Mouse (Mus musculus) heart, embryonic 12.5 days (tissue): ENCODE data around the gene Ssbp1. TPM values are rescaled to one million over a fixed set of nuclear protein-coding genes. Genes with fewer than 3 reads are reported as not detected.

ENCODE experiments used
- ATAC-seq: fragments of 200-750 bp; cut with Nextera tagmentation; 2 replicates; pipeline ENCODE4 v1.8.0; 2017; ENCODE audit warnings: moderate TSS enrichment, moderate library complexity; ENCODE audit not compliant: insufficient number of reproducible peaks, low FRiP score
- H3K27ac ChIP-seq: fragments of 300-500 bp; sonication (generic); 2 replicates; pipeline ENCODE4 v1.5.1; 2016; ENCODE audit warnings: mild to moderate bottlenecking, moderate library complexity; ENCODE audit not compliant: poor library complexity, severe bottlenecking
- H3K27me3 ChIP-seq: fragments of 300-500 bp; sonication (generic); replicated peaks from 2 replicates; pipeline ENCODE4 v1.6.1; 2016; ENCODE audit warnings: mild to moderate bottlenecking, moderate library complexity
- H3K36me3 ChIP-seq: fragments of 300-500 bp; sonication (generic); 2 replicates; pipeline ENCODE4 v1.6.1; 2016; ENCODE audit warnings: mild to moderate bottlenecking, moderate library complexity
- H3K4me1 ChIP-seq: fragments of 300-500 bp; sonication (generic); replicated peaks from 2 replicates; pipeline ENCODE4 v1.6.1; 2016; ENCODE audit warnings: mild to moderate bottlenecking
- H3K4me2 ChIP-seq: fragments of 300-500 bp; sonication (generic); 2 replicates; pipeline ENCODE4 v1.6.1; 2016; ENCODE audit warnings: mild to moderate bottlenecking, moderate library complexity
- H3K4me3 ChIP-seq: fragments of 300-500 bp; sonication (generic); 2 replicates; pipeline ENCODE4 v1.5.1; 2016; ENCODE audit warnings: mild to moderate bottlenecking
- H3K9ac ChIP-seq: fragments of 300-500 bp; sonication (generic); 2 replicates; pipeline ENCODE4 v1.6.1; 2016; ENCODE audit warnings: mild to moderate bottlenecking, moderate library complexity
- H3K9me3 ChIP-seq: fragments of 300-500 bp; sonication (generic); replicated peaks from 2 replicates; pipeline ENCODE4 v1.6.1; 2016; ENCODE audit warnings: mild to moderate bottlenecking, moderate library complexity
- WGBS: fragments of 180-500 bp; shearing (Covaris S2); methylation state at CpG from one replicate; pipeline ENCODE4 v1.1.7; 2016; 5-methylcytosine and 5-hydroxymethylcytosine counted together
- polyA plus RNA-seq: library from polyadenylated mRNA; unstranded; fragments of >200 nt; fragmentation: Nextera tagmentation; extraction: Ambion mirVana; gene quantifications from 2 replicates; pipeline ENCODE4 v1.2.1, GENCODE M21; 2016

The Ssbp1 gene
- polyA plus RNA-seq: 106 and 110 TPM in 2 replicates

DNA sequence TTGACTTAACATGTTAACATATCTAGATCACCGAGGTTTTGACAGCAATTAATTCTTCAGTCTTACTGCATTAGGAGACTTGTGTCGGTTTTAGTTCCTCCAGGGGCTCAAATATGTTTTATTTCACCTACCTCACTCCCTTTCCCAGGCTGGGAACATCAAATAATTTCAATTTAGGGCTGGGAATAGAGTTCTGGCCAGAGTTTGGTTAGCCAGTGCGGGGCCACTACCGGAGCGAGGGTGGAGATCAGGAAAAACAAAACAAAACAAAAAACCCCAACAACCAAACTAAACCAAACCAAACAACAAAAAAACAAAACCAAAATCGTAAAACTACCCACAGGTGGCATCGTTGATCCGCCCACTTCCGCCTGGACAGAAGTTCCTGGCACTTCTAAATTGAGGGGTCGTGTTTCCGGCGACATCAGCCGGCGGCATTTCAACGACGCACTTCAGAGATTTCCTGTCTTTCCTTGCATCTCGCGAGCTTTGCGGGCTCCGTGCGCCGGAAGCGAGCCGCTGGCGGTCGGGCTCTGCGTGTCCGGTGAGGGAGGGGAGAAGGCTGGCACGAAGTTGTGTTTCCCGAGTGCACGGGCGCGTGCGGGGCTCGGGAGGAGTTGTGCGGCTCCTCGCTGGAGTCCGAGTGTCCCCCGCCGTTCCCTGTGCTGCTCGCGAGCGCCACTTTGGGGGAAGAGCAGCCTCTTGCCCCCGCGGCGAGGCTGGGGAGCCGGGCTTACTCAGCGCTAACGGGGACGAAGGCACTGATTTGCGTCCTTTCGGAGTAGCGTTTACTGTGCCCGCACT lies at the start of gene Ssbp1:
Gene Ssbp1 (plus strand): TSS at position 437 of the 804 bp plus-strand sequence.
- Histone ChIP-seq H3K4me1 (peaks cover 4% of the 10 kb centered on the region), H3K27ac (peak within 1 kb of the TSS; percentile 93), H3K4me2 (peak within 1 kb of the TSS; percentile 80), H3K4me3 (peak within 1 kb of the TSS; percentile 70), H3K9me3 (no peaks in the 10 kb centered on the region), H3K9ac (peak within 1 kb of the TSS; percentile 84), H3K36me3 (peaks cover 26% of the 10 kb centered on the region), H3K27me3 (no peaks in the 10 kb centered on the region)
- under 1% methylated on average over 54 of the region's 54 CpGs for WGBS
- peak; percentile 94 for ATAC-seq

DNA sequence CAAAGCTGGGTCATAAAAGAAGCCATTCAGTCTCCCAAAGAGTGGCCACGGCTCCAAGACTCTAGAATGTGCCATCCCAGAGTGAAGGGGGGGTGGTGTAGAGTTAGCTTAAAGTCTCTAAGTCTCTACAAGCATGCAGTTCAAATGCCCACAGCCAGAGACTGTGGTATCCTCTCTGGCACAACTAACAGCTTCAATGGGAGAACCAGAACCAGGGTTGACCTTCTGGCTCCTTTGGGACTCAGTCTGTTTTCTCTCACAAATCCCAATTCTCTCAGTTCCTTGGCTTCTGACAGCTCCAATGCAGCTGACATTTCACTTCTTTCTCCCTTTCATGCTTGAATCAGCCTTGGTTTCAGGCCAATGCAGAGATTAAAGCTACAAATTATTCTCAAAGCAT lies 48.1 kb upstream of the Ssbp1 start:
- 81% methylated on average over 1 of the region's 1 CpGs for WGBS
- Histone ChIP-seq H3K9me3 (no peaks in the 10 kb centered on the region), H3K4me3 (no peak overlapping the region), H3K4me2 (no peak overlapping the region), H3K36me3 (no peaks in the 10 kb centered on the region), H3K9ac (no peak overlapping the region), H3K4me1 (no peaks in the 10 kb centered on the region), H3K27ac (no peak overlapping the region), H3K27me3 (no peaks in the 10 kb centered on the region)
- ATAC-seq: no peak

DNA sequence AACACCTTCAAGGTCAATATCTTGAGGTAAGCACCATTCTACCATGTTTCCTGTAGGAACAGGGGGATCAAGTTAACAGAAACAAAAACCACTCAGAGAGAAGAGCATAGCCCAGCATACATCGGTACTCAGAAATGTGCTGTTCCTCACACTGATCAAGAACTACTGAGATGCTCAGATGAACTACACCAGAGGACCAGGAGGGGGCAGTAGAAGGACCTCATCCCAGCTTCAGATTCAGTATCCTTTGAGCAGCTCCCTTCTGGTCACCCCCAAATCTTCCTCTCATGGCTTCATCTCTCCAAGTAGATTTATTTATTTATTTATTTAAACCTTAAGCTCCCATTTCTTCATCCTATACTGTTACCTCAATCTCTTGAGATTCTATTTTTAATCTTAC lies 47.4 kb upstream of the Ssbp1 start:
- ATAC-seq: no peak
- H3K4me2 ChIP-seq: no peak overlapping the region
- H3K4me3 ChIP-seq: no peak overlapping the region
- WGBS: 63% methylated on average over 1 of the region's 1 CpGs
- H3K27me3 ChIP-seq: no peaks in the 10 kb centered on the region
- H3K36me3 ChIP-seq: no peaks in the 10 kb centered on the region
- H3K9me3 ChIP-seq: no peaks in the 10 kb centered on the region
- no peaks in the 10 kb centered on the region for H3K4me1 ChIP-seq
- no peak overlapping the region for H3K27ac ChIP-seq
- H3K9ac ChIP-seq: no peak overlapping the region

DNA sequence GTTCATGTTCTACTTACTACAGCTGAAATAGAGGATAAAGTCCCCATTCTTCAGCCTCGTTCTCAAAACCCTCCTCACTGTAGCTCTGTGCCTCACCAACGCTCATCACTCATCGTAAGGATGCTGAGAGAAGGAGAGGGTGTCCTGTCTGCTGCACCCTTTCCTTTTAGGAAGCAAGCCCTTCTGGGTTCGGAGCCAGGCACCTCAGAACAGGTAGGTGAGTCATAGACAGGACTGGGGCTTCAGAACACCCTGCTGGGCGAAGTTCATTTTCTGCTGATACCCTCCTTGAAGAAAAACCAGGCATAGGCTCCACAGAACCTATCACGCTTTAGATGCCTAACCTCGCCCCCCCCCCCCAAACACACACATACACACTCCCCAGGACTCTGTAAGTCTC lies 43.7 kb upstream of the Ssbp1 start:
- Histone ChIP-seq H3K9me3 (no peaks in the 10 kb centered on the region), H3K4me1 (no peaks in the 10 kb centered on the region), H3K4me3 (no peak overlapping the region), H3K27ac (no peak overlapping the region), H3K4me2 (no peak overlapping the region), H3K36me3 (no peaks in the 10 kb centered on the region), H3K27me3 (no peaks in the 10 kb centered on the region), H3K9ac (no peak overlapping the region)
- 80% methylated on average over 7 of the region's 7 CpGs for whole genome bisulfite sequencing
- no peak for ATAC-seq

DNA sequence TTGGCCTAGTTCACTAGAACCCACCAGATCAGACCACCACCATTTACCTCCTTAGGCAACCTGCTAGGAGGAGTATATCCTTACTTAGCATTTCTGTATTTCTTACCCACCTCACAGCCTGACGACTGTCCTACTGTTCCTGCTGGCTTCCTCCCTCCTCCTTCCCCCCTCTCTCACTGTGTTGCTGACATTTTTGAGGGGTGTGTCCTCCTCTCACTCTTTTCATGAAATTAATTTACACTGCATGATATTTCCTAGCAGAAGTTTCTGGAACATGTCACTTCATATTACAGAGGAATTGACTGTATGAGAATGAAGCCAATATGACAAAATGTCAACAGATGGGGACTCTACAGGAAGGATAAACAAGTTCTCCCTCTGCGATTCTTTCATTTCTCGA lies 42.5 kb upstream of the Ssbp1 start:
- 59% methylated on average over 3 of the region's 3 CpGs for WGBS

DNA sequence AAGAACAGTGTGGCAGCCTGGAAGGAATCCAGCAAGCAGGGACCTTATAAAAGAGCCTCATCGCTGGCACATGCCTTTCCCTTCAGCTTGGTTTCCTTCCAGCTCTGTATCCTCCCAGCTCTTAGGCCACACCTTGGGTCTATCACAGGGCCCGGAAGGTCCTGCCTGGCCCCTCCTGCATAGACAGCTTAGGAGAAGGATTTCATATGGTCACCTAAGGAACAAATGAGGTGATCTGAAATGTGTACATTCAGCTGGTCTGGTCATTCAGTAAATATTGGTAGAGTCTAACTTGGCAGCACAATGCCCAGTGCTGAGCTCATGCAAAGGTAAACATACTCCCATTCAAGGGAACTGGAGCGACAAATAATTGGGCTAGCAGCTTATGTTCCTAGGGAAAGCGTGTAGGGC lies 41.6 kb upstream of the Ssbp1 start:
- no peak overlapping the region for H3K4me3 ChIP-seq
- 0 out of 2 replicates have a peak, but pooled peaks cover under 1% of the 10 kb centered on the region for H3K4me1 ChIP-seq
- H3K9ac ChIP-seq: no peak overlapping the region
- H3K27ac ChIP-seq: no peak overlapping the region
- peaks cover 13% of the 10 kb centered on the region; the same call in 1 of the 2 replicates for H3K27me3 ChIP-seq
- H3K36me3 ChIP-seq: no peaks in the 10 kb centered on the region
- H3K9me3 ChIP-seq: no peaks in the 10 kb centered on the region
- 75% methylated on average over 4 of the region's 4 CpGs for WGBS
- ATAC-seq: no peak
- H3K4me2 ChIP-seq: no peak overlapping the region

More for the DNA sequence above, 42.5 kb upstream of the Ssbp1 start:
- peaks cover 8% of the 10 kb centered on the region; the same call in 1 of the 2 replicates for H3K27me3 ChIP-seq
- H3K4me1 ChIP-seq: no peaks in the 10 kb centered on the region
- no peak overlapping the region for H3K4me2 ChIP-seq
- ATAC-seq: no peak
- H3K9ac ChIP-seq: no peak overlapping the region
- H3K9me3 ChIP-seq: no peaks in the 10 kb centered on the region
- H3K27ac ChIP-seq: no peak overlapping the region
- no peak overlapping the region for H3K4me3 ChIP-seq
- H3K36me3 ChIP-seq: no peaks in the 10 kb centered on the region

DNA sequence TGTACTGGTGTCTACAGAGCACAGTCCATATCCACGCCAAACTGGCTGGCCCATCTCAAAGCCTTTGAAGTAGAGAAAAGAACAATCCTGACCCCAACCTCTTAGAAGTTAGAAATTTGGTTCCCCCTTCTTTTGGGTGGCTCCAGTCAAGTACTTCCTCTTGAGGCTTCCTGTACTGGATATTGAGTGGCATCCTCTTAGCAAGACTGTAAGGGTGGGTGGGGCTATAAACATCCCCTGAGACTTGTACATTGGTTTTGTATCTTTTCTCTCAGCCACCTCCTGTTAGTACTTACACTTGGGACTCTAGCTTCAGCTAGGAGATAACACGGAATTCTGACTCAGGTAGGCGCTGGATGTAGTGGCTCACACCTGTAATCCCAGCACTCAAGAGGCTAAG lies 40.9 kb upstream of the Ssbp1 start:
- no peak overlapping the region for H3K9ac ChIP-seq
- peaks cover 13% of the 10 kb centered on the region; the same call in 1 of the 2 replicates for H3K27me3 ChIP-seq
- H3K36me3 ChIP-seq: no peaks in the 10 kb centered on the region
- ATAC-seq: no peak
- no peak overlapping the region for H3K4me2 ChIP-seq
- 0 out of 2 replicates have a peak, but pooled peaks cover 6% of the 10 kb centered on the region for H3K4me1 ChIP-seq
- 68% methylated on average over 3 of the region's 3 CpGs for WGBS
- H3K9me3 ChIP-seq: no peaks in the 10 kb centered on the region
- H3K4me3 ChIP-seq: no peak overlapping the region
- no peak overlapping the region for H3K27ac ChIP-seq

DNA sequence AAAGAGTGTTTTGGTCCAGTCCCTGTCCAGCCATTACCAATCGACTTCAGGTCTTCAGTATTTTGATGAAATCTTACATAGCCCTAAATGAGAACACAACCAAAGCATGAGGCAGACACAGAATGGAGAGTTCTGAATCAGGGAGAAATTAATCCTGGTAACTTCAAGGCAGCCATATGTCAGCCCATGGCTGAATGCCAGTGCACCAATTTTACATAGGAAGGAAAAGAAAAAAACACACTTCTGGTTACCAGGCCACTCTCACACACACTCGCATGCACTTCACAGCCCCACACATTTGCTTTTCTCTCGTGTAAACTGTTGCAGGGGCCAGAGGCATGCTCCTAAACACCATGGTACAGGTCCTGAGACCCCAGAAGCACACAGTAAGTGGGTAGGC lies 40.3 kb upstream of the Ssbp1 start:
- H3K27ac ChIP-seq: no peak overlapping the region
- H3K4me2 ChIP-seq: no peak overlapping the region
- WGBS: 73% methylated on average over 3 of the region's 3 CpGs
- H3K9ac ChIP-seq: no peak overlapping the region
- no peaks in the 10 kb centered on the region for H3K9me3 ChIP-seq
- ATAC-seq: no peak
- 0 out of 2 replicates have a peak, but pooled peaks cover 6% of the 10 kb centered on the region for H3K4me1 ChIP-seq
- peaks cover 13% of the 10 kb centered on the region; the same call in 1 of the 2 replicates for H3K27me3 ChIP-seq
- H3K4me3 ChIP-seq: no peak overlapping the region
- no peaks in the 10 kb centered on the region for H3K36me3 ChIP-seq

DNA sequence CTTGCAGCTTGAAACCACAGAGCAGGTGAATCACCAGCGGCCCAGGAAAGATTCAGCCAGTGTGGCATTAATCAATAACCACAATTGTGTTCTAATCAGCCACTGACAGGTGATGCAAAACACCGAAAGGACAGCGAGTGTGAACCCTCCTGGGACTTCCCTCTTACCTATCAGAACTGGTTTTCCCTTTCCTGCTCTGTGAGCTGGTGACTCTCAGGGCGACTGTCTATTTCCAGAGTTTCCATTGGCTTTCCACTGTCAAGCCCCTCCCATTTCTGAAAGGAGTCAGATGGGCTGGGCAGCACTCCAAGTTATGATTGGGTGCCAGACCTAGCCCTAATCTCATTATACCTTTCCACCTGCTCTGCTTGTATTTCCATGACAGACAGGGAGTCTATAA lies 39.8 kb upstream of the Ssbp1 start:
- Histone ChIP-seq H3K36me3 (no peaks in the 10 kb centered on the region), H3K27me3 (peaks cover 13% of the 10 kb centered on the region; the same call in 1 of the 2 replicates), H3K4me3 (no peak overlapping the region), H3K4me1 (0 out of 2 replicates have a peak, but pooled peaks cover 6% of the 10 kb centered on the region), H3K4me2 (no peak overlapping the region), H3K9ac (no peak overlapping the region), H3K27ac (no peak overlapping the region), H3K9me3 (no peaks in the 10 kb centered on the region)
- no peak for ATAC-seq
- 51% methylated on average over 4 of the region's 4 CpGs for WGBS

DNA sequence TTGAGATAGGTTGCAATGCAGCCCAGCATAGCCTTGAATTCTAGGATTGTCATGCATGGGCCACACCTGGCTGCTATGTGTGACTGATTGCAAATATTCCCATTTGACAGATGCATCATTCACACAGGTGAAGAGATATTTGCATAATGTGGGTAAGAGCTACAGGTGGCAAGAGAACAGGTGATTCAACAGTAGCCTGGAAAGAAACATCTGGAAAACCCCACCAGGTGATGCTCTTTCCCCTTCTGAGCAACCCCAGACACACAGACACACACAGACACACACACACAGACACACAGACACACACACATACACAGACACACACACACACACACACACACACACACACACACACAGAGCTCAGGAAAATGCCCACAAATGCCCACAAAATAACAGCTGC lies 39.3 kb upstream of the Ssbp1 start:
- H3K9me3 ChIP-seq: no peaks in the 10 kb centered on the region
- no peak overlapping the region for H3K4me2 ChIP-seq
- 0 out of 2 replicates have a peak, but pooled peaks cover 6% of the 10 kb centered on the region for H3K4me1 ChIP-seq
- no peak overlapping the region for H3K9ac ChIP-seq
- no peaks in the 10 kb centered on the region for H3K36me3 ChIP-seq
- no peak overlapping the region for H3K4me3 ChIP-seq
- H3K27me3 ChIP-seq: peaks cover 13% of the 10 kb centered on the region; the same call in 1 of the 2 replicates
- ATAC-seq: no peak
- H3K27ac ChIP-seq: no peak overlapping the region

DNA sequence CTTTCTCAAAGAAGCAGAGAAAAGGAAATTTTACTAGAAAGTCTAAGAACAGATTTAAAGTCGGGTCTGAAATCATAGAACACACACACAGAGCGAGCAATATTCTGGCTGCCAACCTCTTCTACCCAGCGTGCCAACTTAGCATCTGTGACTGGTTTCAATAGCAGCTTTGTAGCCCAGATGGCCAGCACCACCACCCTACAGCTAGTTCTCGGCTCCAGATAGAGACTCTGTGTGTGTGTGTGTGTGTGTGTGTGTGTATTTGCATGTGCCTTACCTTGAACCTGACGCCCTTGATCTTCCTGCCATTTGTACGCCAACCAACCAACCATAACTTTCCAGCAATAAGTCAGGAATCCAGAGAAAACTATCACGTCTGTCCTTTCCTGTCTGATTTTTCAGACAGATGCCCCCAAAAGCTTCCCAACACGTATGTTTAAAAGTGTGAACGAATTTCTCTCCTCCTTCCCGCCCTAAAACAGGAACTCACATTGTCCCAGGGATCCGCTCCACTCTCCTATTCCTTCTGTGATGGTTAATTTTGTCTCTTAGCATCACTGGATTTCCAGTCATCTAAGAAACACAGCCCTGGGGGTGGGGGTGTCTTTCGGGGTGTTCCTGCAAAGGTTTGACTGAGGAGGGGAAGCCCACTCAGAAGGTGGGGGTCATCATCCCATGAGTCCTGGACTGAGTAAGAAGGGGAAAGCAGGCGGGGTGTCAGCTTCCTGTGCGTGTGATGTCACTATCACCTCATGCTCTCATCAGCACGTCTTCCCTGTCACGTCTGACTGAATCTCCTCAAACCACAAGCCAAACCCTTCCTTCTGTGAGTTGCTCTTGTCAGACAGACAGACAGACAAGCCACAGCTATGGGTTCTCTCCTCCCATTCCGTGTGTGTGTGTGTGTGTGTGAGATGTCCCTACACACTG lies 38.5 kb upstream of the Ssbp1 start:
- WGBS: 80% methylated on average over 17 of the region's 17 CpGs
- ATAC-seq: no peak
- Histone ChIP-seq H3K27ac (no peak overlapping the region), H3K27me3 (peaks cover 18% of the 10 kb centered on the region; the same call in 1 of the 2 replicates), H3K4me3 (no peak overlapping the region), H3K4me2 (no peak overlapping the region), H3K9me3 (no peaks in the 10 kb centered on the region), H3K36me3 (no peaks in the 10 kb centered on the region), H3K4me1 (0 out of 2 replicates have a peak, but pooled peaks cover 6% of the 10 kb centered on the region), H3K9ac (no peak overlapping the region)
